Mouse (Mus musculus): ENCODE measurements around the gene Dnmt3a.

- no peak for TF ChIP-seq MAX (IDR thresholded peaks at IDR 0.05; ENCODE audit: low read length)
- no peak for TF ChIP-seq HCFC1 (IDR thresholded peaks at IDR 0.05; ENCODE audit: low read depth, low read length)
- TF ChIP-seq POLR2A (IDR thresholded peaks at IDR 0.05; ENCODE audit: low read depth, low read length): no peak
- no peak for TF ChIP-seq CHD2 (IDR thresholded peaks at IDR 0.05; ENCODE audit: low read length)
- TF ChIP-seq IRF4 (IDR thresholded peaks at IDR 0.05; ENCODE audit: low read depth, low read length): no peak
- TF ChIP-seq CTCF (conservative IDR thresholded peaks at IDR 0.05 in 1 of 2, IDR thresholded peaks at IDR 0.05 in 1 of 2; ENCODE audit: low read depth in 2 of 2, low read length in 2 of 2): no peak
- no peak for TF ChIP-seq RAD21 (IDR thresholded peaks at IDR 0.05; ENCODE audit: low read depth, low read length)
- TF ChIP-seq MAFK (IDR thresholded peaks at IDR 0.05; ENCODE audit: insufficient replicate concordance, low read length): no peak
- no peak for TF ChIP-seq NRF1 (IDR thresholded peaks at IDR 0.05; ENCODE audit: low read depth, low read length)
- TF ChIP-seq KAT2A (IDR thresholded peaks at IDR 0.05; ENCODE audit: insufficient replicate concordance, low read length): no peak
Measured at GRCm38 (mm10) chr12:3806703-3807547, 1.1 kb downstream of the Dnmt3a start.

All from CH12.LX (cell line).